Mouse (Mus musculus): ENCODE data around the gene Rbpj.
"Not testable (repeated sequence)": the region's sequence is repeated elsewhere in the genome, so short reads cannot be mapped to it uniquely, and the experiment has no call there.

Gene Rbpj

DNA sequence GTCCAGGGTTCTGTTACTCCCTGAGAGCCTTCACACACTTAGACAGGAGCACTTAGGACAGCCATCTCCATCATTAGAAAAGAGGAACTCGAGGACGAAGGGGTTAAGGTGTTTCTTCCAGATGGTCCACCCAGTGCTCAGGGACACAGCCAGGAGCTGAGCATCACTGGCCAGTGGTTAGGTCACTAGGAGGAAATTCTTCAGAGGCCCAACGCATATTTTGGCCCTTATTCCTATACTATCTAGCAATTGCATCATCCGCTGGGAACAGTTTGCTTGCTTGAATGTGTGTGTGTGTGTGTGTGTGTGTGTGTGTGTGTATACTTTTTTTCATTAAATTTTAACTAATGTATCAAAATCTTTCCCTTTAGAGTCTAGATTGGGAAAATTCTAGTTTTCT lies 45.5 kb downstream of the Rbpj start:
- DNase-seq (ENCODE audit: low spot score), result no peak

DNA sequence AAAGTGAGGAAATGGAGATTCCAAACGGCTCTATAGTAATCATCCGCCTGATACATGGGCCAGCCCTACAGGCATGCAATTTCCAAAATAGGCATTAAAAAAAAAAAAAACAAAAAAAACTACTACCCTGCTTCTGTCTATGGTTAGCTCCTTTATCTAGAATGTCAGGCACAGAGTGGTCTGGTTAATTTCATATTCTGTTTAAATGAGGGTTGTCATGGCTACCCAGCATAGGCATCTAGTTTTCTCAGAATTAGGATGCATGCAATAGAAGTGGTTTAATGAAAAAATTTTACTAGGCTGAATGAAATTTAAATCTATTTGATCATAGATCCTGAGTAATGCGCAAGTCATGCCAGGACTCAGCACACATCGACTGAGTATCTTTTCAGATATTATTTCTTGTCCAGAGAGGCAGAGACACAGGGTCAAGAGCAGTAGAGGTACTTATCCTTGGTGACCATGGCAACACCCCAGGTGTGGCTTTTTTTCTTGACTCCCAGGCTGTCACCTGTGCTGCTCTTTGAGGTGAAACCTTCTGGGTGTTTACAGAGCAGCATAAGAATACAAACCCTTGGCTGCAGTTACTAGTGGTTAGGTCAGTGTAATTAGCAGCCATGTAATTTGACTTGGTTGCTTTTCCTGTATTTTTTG lies 49.1 kb downstream of the Rbpj start:
- DNase-seq (ENCODE audit: low spot score), result no peak

DNA sequence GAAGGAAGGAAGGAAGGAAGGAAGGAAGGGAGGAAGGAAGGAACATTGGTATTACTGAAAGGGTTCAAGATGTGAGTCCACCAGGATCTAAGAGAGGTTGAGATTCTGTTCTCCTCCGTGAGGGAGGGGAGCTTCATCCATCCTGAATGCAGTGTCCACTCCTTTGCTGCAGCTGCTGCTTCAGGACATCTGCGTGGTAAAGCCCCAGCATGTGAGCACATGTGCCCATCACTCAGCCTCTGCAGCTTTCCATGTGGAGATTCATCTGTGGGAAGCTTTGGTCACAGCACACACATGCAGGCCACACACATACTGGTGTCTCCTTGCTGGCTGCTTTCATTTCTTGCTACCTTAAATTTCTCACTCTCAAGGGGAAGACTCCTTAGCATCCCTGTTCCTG lies 50.5 kb downstream of the Rbpj start:
- DNase-seq (ENCODE audit: low spot score), result no peak

DNA sequence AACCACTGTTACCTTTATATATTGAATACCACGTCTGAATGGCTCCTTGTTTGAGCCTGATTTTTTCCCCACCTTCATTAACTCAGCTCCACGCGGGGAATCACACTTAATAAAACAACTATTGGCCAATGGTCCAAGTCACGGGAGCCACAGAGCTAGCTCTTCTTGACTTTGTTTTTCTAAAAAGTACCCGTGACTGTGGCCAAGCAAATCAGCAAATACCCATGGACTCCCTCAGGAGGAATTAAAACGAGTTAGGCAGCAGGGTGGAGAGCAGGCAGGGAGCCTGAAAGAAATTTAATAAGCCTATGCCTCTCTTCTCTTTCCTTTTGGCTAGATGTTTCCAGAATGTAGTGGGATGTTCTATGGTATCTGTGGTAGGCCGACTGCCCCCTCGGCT lies 51.9 kb downstream of the Rbpj start:
- DNase-seq (ENCODE audit: low spot score), result no peak

DNA sequence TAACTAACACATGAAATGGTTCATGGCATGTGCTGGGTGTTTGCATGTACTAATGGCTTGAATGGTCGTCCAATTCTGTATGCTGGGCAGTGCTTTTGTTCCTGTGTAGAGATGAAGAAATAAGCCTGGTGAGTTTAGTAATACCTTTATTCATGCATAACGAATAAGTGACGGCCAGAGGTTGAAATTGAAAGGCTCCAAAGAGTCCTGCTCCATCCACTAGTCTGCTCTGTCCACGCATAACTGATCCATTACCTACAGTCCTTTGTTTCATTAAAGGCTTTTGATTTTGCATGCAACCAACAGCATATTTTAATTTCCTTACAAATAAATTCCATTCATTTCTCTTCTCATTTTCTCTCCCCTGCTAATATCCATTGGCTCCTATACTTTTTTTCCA lies 53.2 kb downstream of the Rbpj start:
- no peak for DNase-seq (ENCODE audit: low spot score)

DNA sequence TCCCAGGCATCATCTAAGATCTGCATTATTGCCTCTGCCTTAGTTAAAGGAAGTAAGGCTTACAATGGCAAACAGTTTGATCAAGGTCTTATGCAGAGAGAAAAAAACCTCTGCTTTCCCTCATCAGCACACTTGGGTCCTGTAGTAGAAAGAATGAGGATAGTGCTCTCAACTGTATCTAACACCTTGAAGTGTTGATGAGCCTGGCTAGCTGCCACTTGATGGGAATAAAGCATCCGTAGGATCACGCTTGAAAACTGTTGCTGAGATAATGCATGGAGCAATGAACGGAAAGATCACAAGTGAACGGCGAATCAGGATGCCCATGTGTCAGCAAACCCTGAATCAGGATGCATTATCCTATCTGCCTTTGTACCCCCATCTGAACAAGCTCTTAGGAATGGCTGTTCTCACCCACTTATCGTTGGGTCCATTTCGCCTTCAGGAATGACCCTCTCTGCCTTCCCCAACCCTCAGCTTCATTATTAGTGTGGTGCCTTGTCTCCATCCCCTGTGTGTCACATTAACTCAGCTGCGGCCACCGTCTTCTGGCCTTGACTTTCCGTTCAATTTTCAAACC lies 54.1 kb downstream of the Rbpj start:
- DNase-seq (ENCODE audit: low spot score), result no peak

DNA sequence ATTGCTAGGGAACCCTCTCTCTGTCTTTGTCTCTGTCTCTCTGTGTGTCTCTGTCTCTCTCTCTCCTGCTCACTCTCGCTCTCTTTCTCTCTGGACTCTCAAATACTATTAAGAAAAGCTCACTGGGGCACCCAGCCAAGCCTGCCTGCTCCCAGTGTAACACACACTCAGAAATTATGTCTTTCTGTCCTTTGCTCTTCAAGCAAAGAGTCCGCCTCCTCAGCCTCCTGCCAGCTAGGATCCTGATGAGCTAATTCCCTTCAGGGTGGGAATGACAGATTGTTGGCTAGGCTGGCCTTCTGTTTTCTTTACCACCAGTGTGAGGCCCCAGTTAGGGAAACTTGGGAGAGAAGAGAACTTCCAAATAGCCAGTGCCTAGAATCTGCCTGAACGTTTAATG lies 57.1 kb downstream of the Rbpj start:
- peak; percentile 22 for DNase-seq (ENCODE audit: low spot score)

DNA sequence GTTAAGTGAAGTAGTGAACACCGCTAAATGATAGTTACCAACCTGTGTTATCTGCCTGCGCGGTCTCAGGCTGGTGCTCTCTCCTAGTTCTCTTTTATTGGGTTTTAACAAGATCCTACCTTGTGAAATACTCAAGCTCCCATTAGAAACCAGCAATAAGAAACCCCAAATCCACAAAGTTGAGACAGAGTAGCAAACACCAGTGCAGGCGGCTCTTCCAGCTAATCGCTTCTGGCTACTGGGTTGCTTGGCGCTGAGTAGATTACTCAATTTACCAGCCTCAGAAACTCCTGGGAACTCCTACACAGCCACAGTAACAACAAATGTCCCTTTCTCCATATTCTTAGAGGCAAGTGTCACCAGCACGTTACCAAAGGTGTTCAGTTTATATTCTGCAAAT lies 58.2 kb downstream of the Rbpj start:
- DNase-seq (ENCODE audit: low spot score), result no peak

DNA sequence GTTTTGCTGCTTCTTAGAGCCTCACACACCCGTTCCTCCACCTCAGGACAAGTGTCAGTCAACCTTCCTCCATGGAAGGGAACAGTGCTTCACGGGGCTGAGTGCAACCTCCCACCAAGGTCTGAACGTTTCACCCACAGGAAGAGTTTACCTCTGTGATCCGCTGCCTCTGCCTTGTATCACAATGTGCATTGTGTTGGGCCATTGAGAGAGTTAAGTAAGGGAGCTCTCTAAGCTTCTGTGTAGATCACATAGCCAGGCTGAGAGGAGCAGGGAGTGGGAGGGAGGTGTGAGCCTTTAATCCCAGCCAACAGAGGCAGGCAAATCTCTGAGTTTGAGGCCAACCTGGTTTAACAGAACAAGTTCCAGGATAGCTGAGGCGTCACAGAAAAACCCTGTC lies 58.9 kb downstream of the Rbpj start:
- no peak for DNase-seq (ENCODE audit: low spot score)

DNA sequence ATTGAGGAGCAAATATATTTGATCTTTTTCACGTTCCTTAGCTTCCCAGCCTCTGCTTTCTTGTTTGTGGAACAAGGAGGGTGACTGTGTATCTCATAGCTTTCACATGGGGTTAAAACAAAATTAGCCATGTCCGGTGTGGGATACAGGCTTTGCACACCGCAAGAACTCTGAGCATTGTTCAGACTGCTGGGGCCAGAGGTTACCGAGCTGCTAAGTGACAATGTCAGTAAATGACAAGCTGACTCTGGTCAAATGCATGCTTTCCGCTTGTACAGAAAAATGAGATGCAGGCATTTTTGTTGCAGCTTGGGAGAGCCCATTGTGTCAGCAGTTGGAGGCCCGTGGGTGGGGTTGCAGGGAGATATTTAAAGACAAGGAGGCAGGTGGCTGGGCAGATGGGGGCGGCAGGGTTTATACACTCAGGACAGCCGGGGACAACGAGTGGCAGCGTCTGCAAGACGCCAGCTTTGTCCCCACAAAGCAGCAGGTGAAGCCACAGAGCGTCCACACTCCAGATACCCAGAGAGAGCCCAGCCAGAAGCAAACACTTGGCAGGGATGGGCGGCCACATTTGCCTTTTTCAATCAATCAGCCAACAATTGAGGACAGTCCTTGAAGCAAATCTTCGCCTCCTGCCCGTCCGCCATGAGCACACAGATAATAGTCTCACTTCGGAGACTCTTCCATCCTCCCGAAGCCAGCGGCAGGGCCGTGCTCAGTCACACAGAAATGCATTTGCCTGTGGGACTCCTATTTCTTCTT lies 59.5 kb downstream of the Rbpj start:
- peak; percentile 53 for DNase-seq (ENCODE audit: low spot score)

DNA sequence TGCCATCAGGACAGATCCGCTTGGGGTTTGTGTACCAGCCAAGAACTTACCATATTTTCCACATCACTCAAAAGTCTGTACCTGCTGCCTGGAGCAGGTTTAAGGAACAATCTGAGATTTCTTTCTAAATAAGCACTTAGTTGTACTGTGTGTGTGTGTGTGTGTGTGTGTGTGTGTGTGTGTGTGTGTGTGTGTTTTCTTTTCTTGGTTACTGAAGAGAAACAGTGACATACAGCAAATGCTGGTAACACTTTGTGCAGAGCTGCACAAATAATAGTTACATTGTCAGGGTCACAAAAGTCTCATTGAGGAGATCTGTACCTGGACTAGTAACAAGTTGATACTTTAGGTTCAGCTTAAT lies 60.1 kb downstream of the Rbpj start:
- DNase-seq (ENCODE audit: low spot score), result no peak

DNA sequence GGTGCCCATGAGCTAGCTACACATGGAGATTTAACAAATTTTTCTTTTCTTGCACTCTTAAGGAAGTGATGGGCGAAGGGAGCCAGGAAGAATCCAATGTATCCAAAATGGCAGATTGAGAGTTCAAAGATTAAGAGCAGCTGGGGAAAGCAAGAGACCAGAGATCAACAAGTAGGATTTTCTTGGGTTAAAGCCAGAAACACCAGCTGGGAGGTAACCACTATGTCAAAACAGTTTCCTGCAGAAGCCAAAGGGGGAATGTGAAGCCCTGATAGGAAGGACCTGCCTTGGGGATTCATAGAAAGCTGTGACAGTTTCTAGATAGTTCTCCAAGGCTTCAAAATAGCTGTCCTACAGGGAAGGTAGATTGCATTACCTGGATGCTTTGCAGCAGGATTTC lies 63.9 kb downstream of the Rbpj start:
- DNase-seq (ENCODE audit: low spot score), result no peak

DNA sequence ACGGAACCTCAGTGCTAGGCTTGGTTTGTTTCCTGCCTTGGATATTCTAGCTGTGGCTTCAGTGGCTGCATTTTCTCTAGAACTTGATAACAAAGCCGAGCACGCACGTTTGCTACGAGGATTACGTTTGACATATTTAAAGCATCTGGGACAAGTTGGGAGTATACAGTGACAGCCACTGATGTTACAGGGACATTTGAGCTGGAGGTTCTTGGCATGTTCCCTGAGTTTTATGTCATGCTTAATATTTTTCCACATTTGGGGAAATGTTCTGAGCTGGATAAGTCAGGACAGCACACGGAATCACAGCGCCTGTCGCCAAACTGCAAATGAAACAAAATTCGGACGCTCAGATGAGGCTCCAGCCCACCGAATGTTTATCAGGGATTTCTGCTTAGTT lies 69.1 kb downstream of the Rbpj start:
- DNase-seq (ENCODE audit: low spot score), result no peak

DNA sequence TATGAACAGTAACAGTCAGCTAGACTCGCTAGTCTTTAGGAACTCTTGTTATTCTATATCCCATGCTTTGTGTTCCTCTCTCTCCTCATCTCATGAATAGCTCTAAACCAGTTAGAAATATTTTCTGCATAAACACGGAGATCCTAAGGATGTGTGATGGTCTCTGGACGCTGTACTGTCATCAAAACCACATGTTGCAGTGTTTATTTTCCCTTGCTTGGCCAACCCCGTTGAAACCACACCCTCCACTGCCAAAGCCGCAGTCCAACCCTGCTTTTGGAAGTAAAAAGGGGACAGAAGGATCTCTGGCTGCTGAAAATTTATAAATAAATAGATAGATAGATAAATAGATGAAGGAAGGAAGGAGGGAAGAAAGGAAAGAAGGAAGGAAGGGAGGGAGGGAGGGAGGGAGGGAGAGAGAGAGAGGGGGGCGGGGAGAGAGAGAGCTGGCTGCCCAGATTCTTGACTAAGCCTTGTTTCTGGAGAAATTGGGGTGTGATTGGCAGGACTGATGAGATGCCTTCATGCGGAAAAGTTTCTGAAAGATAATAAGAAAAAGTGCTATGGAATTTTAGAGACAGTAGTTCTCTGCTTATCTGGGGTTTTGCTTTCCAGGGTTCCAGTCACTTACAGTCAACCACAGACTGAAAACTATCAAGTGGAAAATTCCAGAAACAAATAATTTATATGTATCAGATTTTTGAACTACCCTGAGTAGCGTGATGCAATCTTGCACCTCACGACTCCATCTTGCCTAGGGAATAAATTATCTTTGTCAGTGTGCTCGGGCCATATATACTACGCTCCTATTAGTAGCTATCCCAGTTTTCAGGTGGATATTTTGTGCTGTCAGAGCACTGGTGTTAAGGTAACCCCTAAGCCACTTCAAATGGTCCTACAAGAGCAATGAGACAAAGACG lies 70.9 kb downstream of the Rbpj start:
- DNase-seq (ENCODE audit: low spot score), result no peak

DNA sequence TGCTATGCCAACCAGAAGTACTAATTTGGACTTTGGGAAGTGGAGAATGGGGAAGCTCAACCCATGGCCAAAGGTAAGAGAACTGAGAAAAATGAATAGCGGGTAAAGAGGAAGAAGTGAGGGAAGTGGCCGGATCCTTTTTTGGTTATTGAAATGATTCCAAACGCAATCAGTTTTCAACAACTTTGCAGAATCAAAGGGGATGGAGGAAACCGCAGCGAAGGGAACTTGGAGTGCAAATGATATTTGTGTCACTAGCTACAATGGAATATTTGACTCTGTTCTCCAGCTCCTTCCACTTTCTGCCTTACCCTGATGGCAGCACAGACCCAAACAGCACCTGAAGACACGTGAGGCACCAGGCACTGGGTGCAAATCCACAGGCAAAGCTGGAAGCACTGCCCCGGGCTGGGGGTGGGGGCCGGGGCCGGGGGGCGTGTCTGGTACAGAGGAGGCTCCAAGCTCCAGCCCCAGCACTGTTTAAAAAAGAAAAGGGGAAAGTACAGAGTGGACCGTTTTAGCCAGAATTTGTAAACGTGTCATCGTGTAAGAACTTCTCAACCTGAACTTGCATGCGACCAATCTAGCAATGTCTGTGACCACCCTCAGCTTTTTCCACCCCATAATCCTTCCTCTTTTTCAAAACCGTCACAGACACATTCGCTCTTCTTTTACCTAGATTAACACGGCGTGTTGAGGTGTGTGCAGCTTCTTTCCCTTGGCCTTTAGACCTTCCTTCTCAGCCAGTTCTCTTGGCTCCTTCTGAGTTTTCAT lies 74.1 kb downstream of the Rbpj start:
- no peak for DNase-seq (ENCODE audit: low spot score)

DNA sequence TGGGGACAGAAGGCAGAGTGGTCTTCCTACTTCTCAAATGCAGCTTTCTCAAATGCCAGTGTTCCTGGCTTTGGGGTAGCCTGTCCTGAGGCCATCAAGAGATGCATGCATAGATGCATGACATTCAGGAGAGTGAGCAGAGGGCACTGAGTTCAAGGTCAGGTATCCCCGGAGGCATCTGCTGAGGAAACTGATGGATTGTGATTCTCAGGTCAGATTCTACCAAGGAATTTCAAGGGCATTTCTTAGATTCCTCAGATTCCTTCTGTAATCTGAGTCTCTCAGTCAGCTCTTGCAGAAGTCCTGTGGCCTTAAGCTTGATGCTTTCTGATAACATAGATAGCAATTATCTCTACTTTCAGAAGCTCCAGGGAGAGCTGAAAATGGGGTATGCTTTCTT lies 76.1 kb downstream of the Rbpj start:
- peak; percentile 25 for DNase-seq (ENCODE audit: low spot score)

DNA sequence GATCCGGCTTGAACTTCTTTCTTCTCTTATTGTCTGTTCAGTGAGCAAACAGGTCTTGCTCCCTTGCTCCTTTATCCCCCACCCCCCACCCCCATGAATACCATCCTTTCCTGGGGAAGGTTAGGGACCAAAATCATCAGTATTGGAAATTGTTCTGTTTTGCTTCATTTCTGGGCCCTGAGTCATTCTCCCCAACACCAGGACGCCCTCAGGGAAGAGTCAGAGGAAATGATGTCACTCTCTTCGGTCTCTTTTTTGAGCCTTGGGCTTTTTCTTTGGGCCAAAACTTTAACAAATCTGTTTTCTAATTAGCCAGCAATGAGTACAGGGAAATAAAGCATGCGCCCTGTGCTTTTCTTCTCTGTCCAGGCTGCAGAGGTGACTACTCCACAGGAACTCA lies 77.4 kb downstream of the Rbpj start:
- DNase-seq (ENCODE audit: low spot score), result no peak

DNA sequence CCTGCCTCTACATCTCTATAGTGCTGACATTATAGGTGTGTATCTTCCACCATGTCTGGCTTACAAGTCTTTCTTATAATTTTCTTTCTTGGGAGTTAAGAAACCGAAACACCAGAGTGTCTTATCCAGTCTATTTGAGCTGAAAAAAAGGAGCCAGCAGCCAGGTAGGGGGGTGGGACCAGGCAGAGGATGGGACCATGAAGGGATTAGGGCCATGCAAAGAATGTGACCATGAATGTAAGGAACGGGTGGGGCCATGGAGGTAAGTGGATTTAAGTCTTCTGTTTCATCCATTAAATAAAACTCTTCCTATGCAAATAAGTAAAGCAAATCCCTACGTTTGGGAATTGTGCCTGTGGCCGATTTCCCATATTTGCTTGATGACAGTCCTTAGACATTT lies 78.0 kb downstream of the Rbpj start:
- DNase-seq (ENCODE audit: low spot score), result no peak

DNA sequence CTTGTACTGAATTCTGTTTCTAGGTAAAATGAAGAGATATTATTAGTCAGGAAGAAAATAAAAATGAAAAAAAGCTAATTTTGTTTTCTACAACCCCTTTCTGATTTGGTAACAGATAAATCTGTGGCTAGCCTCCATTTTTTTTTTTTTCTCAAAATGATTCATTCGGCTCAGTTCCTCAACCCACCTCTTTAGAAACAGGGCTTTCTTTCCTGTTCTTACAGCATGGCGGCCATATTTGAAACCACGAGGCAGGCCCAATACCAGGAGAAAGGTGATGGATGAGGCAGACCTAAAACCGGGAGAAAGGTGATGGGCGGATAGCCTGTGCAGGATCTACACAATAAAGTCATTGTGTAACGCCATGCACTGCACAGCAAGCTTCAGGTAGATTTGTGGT lies 80.5 kb downstream of the Rbpj start:
- DNase-seq (ENCODE audit: low spot score), result no peak

DNA sequence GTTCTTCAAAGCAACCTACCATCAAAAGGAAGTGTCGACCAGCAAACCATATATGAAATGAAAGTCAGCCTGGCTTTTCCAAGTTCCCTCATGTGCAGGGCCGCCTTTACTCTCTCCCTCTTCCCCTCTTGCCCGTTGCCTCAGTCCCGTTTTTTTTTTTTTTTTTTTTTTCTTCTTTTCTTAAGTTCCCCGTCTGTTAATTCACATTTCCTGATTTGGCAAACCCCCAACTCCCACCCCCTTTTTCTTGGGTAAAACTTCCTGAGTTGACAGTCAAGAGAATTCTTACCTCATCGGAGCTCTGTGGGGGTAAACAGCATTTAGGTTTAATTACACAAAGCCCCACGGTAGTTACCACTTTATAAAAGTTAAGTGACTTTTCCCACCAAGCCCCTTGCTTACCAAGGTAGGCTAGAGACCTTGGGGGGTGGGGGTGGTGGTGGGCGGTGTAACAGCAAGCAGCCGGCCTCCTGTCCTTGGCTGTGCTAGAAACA lies 81.1 kb downstream of the Rbpj start:
- no peak for DNase-seq (ENCODE audit: low spot score)

DNA sequence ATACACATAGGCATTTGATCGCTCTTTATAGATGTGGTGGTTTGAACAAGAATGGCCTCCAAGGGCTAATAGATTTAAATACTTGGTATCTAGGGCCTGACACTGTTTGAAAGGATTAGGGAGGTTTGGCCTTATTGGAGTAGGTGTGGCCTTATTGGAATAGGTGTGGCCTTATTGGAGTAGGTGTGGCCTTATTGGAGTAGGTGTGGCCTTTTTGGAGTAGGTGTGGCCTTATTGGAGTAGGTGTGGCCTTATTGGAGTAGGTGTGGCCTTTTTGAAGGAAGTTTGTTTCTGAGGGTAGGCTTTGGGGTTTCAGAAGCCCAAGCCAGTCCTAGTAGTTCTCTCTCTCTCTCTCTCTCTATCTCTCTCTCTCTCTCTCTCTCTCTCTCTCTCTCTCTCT lies 84.4 kb downstream of the Rbpj start:
- not testable (repeated sequence) for DNase-seq (ENCODE audit: low spot score)

DNA sequence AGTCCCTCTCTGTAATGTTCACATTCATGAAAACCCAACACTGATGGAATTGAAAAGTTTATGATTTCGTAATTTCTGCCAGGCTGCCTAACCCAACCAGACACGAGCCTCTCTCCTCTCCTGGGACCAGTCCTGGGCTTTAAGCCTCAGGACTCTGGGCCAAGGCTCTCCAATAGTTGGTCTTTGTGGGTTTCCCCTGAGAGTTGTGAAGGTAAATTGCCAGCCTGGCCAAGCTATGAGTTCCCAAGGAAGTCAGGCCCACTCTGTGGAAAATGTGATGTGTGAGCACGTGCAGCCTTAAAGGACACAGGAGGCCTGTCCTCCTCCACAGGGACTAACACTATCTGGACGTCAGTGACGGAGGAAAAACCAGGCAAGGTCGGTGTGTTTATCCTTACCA lies 85.4 kb downstream of the Rbpj start:
- DNase-seq (ENCODE audit: low spot score), result no peak
